ENCODE assay signal across 11 mouse cellular contexts in the genomic region with DNA sequence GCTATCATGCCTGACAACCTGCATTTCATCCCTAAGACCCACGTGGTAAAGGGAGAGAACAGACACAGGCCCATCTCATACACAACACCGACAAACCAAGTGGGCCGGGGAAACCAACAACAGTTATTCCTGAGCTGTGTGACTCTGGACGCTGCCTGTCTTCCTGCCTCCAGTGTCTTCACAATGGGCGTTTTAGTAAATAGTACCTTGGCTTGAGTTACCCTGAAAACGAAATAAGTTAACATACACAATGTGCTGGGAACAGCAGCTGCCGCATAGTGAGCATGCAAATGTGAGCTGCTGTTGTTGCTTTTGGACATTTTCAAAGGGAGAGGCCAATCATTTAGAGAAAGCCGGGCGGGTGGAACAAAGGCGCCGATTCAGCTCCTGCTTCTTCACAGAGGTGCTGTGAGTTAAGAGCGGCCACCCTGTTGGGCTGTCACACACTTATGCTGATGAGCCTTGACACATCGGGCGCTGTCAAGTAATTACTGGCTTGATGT. TPM values are rescaled to one million over a fixed set of nuclear protein-coding genes. Genes with fewer than 3 reads are reported as not detected.
DNase-seq lines count a peak whose midpoint lies in the region; ATAC-seq lines count a peak whose summit lies in the region.
"Had no signal": no experiment of that assay in that cellular context is flagged by ENCODE, and none has a peak within 500 bp of the region (broad histone marks: within the 10 kb centered on the region; RNA-seq: fewer than 3 reads in every experiment).

No protein-coding gene starts in this region.

- ATAC-seq in heart, embryonic 11.5 days (replicated peaks; ENCODE audit: insufficient number of reproducible peaks, low FRiP score, low TSS enrichment) = no peak
- ATAC-seq in hindbrain, embryonic 12.5 days (ENCODE audit: low FRiP score) = peak; percentile 75; the same call in 1 of the 2 replicates
- no peak for ATAC-seq in erythroid progenitor cell, adult 5-6 weeks (replicated peaks; ENCODE audit: low FRiP score, poor library complexity, severe bottlenecking)
- ATAC-seq in inflammation-experienced regulatory T-cells, adult 6 months = no peak
- ATAC-seq: intestine, postnatal 0 days had no signal

- no peak overlapping the region for H3K27ac ChIP-seq in heart, embryonic 11.5 days (ENCODE audit: low read depth, low read length)
- peak overlapping the region; percentile 60 for H3K27ac ChIP-seq in hindbrain, embryonic 12.5 days
- H3K27ac ChIP-seq: liver, embryonic 13.5 days had no signal

- no peaks in the 10 kb centered on the region for H3K27me3 ChIP-seq in heart, embryonic 11.5 days (ENCODE audit: control insufficient read depth, insufficient read depth, low read length)
- no peaks in the 10 kb centered on the region for H3K27me3 ChIP-seq in hindbrain, embryonic 12.5 days
- H3K27me3 ChIP-seq: liver, embryonic 13.5 days had no signal

- no peak for DNase-seq in heart, postnatal 10 days
- DNase-seq in embryo, embryonic 11 days = peak; percentile 40
- peak; percentile 20 for DNase-seq in neural tube, embryonic 10.5 days (ENCODE audit: extremely low spot score, low spot score)
- DNase-seq in kidney, postnatal 10 days = no peak
- DNase-seq: gastrocnemius, postnatal 10 days; liver, embryonic 13.5 days had no signal

- WGBS in heart, embryonic 11.5 days (ENCODE audit: insufficient replicate concordance) = 21% methylated on average over 14 of the region's 14 CpGs
- WGBS in hindbrain, embryonic 12.5 days = 6% methylated on average over 14 of the region's 14 CpGs

- no peak overlapping the region for H3K4me3 ChIP-seq in heart, embryonic 11.5 days (ENCODE audit: low read depth, low read length)
- no peak overlapping the region for H3K4me3 ChIP-seq in hindbrain, embryonic 12.5 days
- H3K4me3 ChIP-seq: liver, embryonic 13.5 days had no signal

- intact Hi-C loops in heart, postnatal 10 days (cut with DNase I) = no loop called here

- H3K4me1 ChIP-seq in heart, embryonic 11.5 days (ENCODE audit: control insufficient read depth, insufficient read depth, low read length) = peaks cover 8% of the 10 kb centered on the region; the same call in 1 of the 2 replicates
- peaks cover 16% of the 10 kb centered on the region for H3K4me1 ChIP-seq in hindbrain, embryonic 12.5 days
- H3K4me1 ChIP-seq: liver, embryonic 13.5 days had no signal

- H3K36me3 ChIP-seq in heart, embryonic 11.5 days (ENCODE audit: control insufficient read depth, insufficient read depth, low read length) = no peaks in the 10 kb centered on the region
- peaks cover 12% of the 10 kb centered on the region for H3K36me3 ChIP-seq in hindbrain, embryonic 12.5 days
- H3K36me3 ChIP-seq: liver, embryonic 13.5 days had no signal

- H3K9me3 ChIP-seq in heart, embryonic 11.5 days (replicated peaks; ENCODE audit: control insufficient read depth, low read length) = no peaks in the 10 kb centered on the region
- no peaks in the 10 kb centered on the region for H3K9me3 ChIP-seq in hindbrain, embryonic 12.5 days (replicated peaks)
- H3K9me3 ChIP-seq: liver, embryonic 13.5 days had no signal

- H3K4me2 ChIP-seq in heart, embryonic 11.5 days = peak overlapping the region; percentile 45
- H3K4me2 ChIP-seq in hindbrain, embryonic 12.5 days (replicated peaks) = peak overlapping the region; percentile 36
- H3K4me2 ChIP-seq: liver, embryonic 13.5 days had no signal

- H3K9ac ChIP-seq in heart, embryonic 11.5 days (ENCODE audit: low read depth, low read length) = no peak overlapping the region
- peak overlapping the region; percentile 10; the same call in 1 of the 2 replicates for H3K9ac ChIP-seq in hindbrain, embryonic 12.5 days
- H3K9ac ChIP-seq: liver, embryonic 13.5 days had no signal

RNA-seq across cellular contexts. Expression of gene Fam214a, which starts 8.4 kb away (rescaled TPM):
- 9.7 and 9.9 TPM in 2 replicates for polyA plus RNA-seq in heart, embryonic 11.5 days (2014; fragmentation: Nextera tagmentation; extraction: Ambion mirVana)
- total RNA-seq in heart, postnatal 10 days (2021) = 10 to 100 TPM; 25.9 to 26.5 TPM
- polyA plus RNA-seq in hindbrain, embryonic 12.5 days (2016; fragmentation: Nextera tagmentation; extraction: Ambion mirVana) = 26.8 and 30.9 TPM in 2 replicates
- 4.6 and 4.7 TPM in 2 replicates for total RNA-seq in erythroid progenitor cell, adult 5-6 weeks (2015; ENCODE audit: low replicate concordance)
- total RNA-seq in erythroid progenitor cell, adult 5-6 weeks (2017; ENCODE audit: low replicate concordance) = 1.0 and 2.3 TPM in 2 replicates
- polyA plus RNA-seq in inflammation-experienced regulatory T-cells, adult 6 months (2017; shearing (Covaris generic)) = 10 to 100 TPM; 23.1 to 26.4 (median 23.5) TPM

Comparison
In these comparisons a context has a peak if more than half of its experiments do, and no peak if none do; other contexts are left out.
1. DNase-seq: peak in embryo, embryonic 11 days (single experiment) and neural tube, embryonic 10.5 days (single experiment); none in heart, postnatal 10 days (0 of 2) and kidney, postnatal 10 days (single experiment).